Mouse (Mus musculus): ENCODE data around the gene Hsd17b2.

Gene Hsd17b2

GRCm38 (mm10) chr8:117772126-117772525 is 70.4 kb downstream of the Hsd17b2 start:
- no peak for DNase-seq (ENCODE audit: low read depth, low spot score)

GRCm38 (mm10) chr8:117772597-117772996 is 70.9 kb downstream of the Hsd17b2 start:
- no peak for DNase-seq (ENCODE audit: low read depth, low spot score)

DNA sequence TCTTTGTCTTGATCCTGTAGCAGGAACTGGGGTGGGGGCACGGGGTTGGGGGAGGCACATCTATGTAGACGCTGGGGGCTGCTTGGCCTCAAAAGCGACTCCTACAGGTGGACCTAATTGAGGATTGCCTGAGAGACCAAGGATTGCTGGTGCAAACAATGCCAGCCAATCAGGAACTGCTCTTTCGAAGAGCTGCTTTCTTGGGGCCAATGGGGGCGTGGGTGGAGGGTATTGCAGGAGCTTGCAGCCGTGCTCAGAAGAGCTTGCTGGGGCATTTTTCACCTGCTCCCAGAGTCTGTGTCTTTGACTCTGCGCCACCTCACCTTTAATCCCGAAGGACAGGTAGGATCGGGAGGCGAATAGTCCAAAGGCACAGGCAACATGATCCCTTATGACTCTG is 73.9 kb downstream of the Hsd17b2 start:
- no peak for DNase-seq (ENCODE audit: low read depth, low spot score)

DNA sequence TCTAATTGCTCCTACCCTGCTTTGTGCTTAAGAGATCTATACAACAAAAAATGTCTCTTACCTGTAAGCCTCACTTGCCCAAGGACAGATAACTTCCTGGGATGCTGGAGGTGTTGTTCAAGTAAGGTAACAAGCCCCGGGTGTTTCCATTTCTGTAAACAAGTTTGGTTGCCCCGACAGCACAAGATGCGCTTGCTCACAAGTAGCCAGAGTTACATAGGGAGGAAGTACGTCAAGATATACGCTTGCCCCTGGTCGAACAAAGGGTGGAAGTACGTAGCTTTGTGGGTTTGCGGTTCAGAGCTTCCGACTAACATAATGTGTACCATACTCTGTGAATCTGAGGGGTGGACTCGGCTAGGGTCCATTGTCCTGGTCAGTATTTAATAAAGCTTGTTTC is 74.4 kb downstream of the Hsd17b2 start:
- DNase-seq (ENCODE audit: low read depth, low spot score) = no peak

DNA sequence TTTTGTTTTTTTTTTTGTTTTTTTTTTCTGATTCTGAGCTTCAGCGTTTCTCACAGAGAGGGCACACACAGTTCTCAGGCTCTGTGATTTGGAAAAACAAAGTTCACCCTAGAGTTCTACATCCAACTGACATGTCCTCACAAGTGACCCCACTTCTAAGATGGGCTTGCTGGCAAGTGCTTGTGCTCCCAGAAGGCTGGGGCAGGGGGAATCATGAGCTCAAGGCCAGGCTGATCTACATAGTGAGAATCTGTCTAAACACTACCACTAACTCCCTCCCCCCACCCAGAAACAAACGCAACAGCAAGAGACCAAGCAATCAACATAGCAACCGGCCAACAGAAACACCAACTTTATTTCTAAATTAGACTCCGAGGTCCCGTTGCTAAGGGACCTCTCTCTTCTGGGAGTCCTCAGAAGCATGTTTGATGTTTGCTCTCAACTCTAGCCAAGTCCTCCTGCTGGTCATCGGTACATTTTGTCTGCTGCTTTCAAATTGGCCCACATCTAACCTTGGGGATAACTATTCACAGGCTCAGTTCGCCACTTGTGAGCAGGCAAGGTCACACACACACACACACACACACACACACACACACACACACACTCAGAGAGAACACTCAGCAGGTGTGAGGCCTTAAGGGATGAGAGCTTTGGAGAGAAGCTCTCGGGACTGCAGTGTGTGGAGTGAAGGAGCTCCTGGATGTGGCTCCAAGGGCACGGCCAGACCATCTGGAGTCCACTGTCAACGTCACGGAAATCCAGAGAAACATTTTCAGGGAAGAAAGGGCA is 77.0 kb downstream of the Hsd17b2 start:
- no peak for DNase-seq (ENCODE audit: low read depth, low spot score)

GRCm38 (mm10) chr8:117779344-117779743 is 77.6 kb downstream of the Hsd17b2 start:
- DNase-seq (ENCODE audit: low read depth, low spot score) = no peak

DNA sequence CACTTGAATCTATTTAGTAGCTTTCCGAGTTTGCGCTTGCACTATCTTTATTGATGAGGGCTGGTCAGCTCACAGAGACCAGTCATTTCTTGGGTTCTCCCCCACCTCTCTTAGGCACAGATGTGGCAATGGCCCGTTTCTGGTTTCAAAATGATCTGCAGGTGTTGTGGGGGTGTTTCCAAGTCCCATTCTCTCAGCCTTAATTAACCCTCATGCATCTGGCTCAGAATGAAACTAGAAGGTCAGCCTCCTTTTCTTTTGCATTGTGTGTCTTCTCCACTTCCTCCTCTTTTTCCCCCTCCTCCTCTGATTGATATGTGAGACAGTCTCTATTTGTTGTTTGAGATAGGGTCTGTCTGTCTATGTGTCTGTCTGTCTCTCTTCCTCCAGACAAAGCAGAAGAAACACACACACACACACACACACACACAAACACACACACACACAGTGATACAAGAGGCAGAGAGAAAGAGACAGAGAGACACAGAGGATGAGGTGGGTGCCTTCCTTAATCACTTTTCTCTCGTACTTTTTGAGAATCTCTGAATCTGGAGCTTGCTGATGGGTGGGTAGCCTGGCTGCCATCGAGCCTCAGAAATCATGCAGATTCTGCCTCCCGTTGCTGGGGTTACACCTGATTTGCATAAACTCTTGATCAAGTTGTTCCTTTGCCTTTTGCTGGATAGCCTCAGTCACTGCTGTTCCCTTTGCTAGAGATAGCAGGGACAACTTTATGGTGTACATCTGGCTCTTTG is 79.8 kb downstream of the Hsd17b2 start:
- DNase-seq (ENCODE audit: low read depth, low spot score) = no peak

GRCm38 (mm10) chr8:117783021-117783420 is 81.3 kb downstream of the Hsd17b2 start:
- no peak for DNase-seq (ENCODE audit: low read depth, low spot score)

- DNase-seq (ENCODE audit: low read depth, low spot score) = no peak
These were observed 84.7 kb downstream of the Hsd17b2 start for GRCm38 (mm10) chr8:117786428-117786827.

DNA sequence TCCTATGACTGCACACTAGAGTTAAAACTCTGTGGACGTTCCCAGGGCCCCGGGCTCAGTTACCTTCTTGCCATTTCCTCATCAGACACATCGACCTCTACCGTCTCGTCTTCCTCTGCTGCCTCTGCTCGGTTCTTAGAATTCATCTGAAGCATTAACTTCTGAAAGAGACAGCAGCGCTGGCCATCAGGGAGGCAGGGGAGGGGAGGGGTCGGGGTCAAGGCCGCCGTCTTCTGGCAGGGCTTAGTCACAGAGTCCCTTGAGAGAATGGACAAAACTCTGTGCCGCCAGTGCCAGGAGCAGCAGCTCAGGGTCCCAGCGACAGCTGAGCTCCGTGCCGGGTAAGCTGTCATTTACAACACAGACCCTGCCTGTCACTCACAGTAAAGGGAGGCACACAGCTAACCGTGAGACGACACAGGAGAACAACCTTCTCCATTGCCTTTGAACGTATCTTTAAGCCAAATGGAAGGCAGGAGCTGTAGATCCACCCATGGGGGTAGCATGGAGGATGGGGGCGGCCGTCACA is 91.0 kb downstream of the Hsd17b2 start:
- no peak for DNase-seq (ENCODE audit: low read depth, low spot score)

- no peak for DNase-seq (ENCODE audit: low read depth, low spot score)
These were observed 92.9 kb downstream of the Hsd17b2 start for GRCm38 (mm10) chr8:117794581-117794980.

- no peak for DNase-seq (ENCODE audit: low read depth, low spot score)
These were observed 94.8 kb downstream of the Hsd17b2 start for GRCm38 (mm10) chr8:117796464-117796863.

- no peak for DNase-seq (ENCODE audit: low read depth, low spot score)
These were observed 96.4 kb downstream of the Hsd17b2 start for GRCm38 (mm10) chr8:117798066-117798465.

DNA sequence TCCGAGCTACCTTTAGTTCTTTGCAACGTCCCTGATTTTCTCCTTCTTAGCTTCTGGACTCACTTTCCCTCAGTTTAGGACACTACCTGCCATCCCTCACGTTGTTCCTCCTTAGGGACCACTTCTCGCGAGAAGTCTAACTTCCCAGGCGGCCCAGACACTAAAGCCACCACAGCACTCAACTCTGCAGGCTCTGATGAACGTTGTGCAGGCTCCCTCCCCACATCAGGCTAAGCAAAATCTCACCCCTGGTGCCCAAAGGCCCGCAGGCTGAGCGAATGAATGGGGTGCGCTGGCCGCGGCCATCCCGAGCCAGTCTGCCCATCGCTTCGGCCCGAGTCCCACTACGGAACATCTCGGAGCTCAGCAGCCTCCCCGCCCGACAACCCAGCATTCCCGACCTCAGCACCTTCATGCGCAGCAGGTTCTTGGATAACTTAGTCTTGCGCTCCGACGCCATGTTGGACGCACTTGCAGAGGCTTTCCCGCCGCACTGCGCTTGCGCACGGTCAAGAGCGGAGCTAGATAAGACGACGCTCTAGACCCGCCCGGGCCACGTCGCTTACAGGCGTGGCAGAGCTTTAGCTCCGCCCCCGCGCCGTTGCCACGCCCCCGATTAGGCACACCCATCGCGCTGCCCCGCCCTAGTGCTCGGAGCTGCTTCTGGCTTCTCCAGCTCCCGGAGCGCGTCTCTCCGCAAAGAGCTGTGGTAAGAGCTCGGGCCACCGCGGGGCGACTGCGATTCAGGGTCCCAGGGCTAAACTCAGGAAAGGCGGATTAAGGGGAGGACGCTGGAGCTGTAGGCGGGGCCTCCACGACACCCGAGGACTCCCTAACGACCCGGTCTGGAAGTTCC is 100.0 kb downstream of the Hsd17b2 start, which contains the start of gene Mphosph6:
Gene Mphosph6 (minus strand): TSS at position 501 of the 856 bp plus-strand sequence.
- DNase-seq (ENCODE audit: low read depth, low spot score) = peak; percentile 90

GRCm38 (mm10) chr8:117802299-117802689 is 100.6 kb downstream of the Hsd17b2 start:
- no peak for DNase-seq (ENCODE audit: low read depth, low spot score)

DNA sequence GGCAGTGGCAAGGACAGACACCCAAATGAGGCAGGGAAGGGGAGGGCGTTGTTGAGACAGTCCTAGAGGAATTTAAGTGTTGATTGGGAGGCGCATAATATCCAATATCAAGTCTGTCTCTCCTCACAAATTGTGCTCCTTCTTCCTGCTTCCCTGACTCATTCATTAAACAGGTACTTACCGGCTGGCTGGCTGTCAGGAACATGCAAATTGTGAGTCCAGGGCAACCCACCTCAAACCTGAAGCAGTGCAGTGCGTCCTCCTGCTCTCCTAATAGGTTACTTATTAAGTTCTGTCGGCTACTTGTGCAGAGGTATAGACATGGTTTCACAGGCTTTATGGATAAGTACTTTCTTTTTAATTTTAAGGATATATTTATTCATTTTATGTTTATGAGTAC is 103.7 kb downstream of the Hsd17b2 start:
- no peak for DNase-seq (ENCODE audit: low read depth, low spot score)
